Mouse (Mus musculus) olfactory bulb, adult 2 months (tissue): ENCODE measurements around the gene Rptor.

Source experiments
- CTCF ChIP-seq: fragments of 200-500 bp; IDR thresholded peaks from 2 replicates; pipeline ENCODE4 v1.5.1; 2012; ENCODE audit warnings: low read depth, mild to moderate bottlenecking, low read length, moderate library complexity; ENCODE audit not compliant: insufficient read depth
- POLR2A ChIP-seq: fragments of 200-500 bp; IDR thresholded peaks from 2 replicates; pipeline ENCODE4 v1.6.1; 2012; ENCODE audit warnings: mild to moderate bottlenecking, low read depth, low read length, moderate library complexity; ENCODE audit not compliant: insufficient read depth

GRCm38 (mm10) chr11:119715437-119715836 lies 112.7 kb downstream of the Rptor start:
- TF ChIP-seq CTCF (no peak), POLR2A (no peak)
